Mouse (Mus musculus) hindbrain, postnatal 0 days (tissue): ENCODE results near the gene Foxj1. TPM values are rescaled to one million over a fixed set of nuclear protein-coding genes. Genes with fewer than 3 reads are reported as not detected.
A peak's percentile ranks its signal among the peaks of the same experiment; 100 is the strongest.

Experiments used
- ATAC-seq: fragments of 200-750 bp; cut with Nextera tagmentation; 2 replicates; pipeline ENCODE4 v1.8.0; 2017; ENCODE audit warnings: mild to moderate bottlenecking, moderate TSS enrichment, moderate library complexity
- DNase-seq: peaks from one replicate; pipeline ENCODE4 v3.0.0-alpha.2; 2015; ENCODE audit warnings: low spot score
- H3K27ac ChIP-seq: fragments of 300-500 bp; sonication (generic); 2 replicates; pipeline ENCODE4 v1.5.1; 2014; ENCODE audit warnings: mild to moderate bottlenecking
- H3K27me3 ChIP-seq: fragments of 300-500 bp; sonication (generic); 2 replicates; pipeline ENCODE4 v1.6.1; 2014; ENCODE audit warnings: low read length, mixed read lengths; ENCODE audit not compliant: insufficient read depth
- H3K36me3 ChIP-seq: fragments of 300-500 bp; sonication (generic); 2 replicates; pipeline ENCODE4 v1.6.1; 2014; ENCODE audit warnings: low read length, mixed read lengths; ENCODE audit not compliant: insufficient read depth
- H3K4me1 ChIP-seq: fragments of 300-500 bp; sonication (generic); 2 replicates; pipeline ENCODE4 v1.6.1; 2014; ENCODE audit warnings: antibody characterized with exemption, low read length, mixed read lengths; ENCODE audit not compliant: insufficient read depth
- H3K4me2 ChIP-seq: fragments of 300-500 bp; sonication (generic); 2 replicates; pipeline ENCODE4 v1.6.1; 2014; ENCODE audit warnings: low read depth, mild to moderate bottlenecking, low read length, moderate library complexity, mixed read lengths
- H3K4me3 ChIP-seq: fragments of 300-500 bp; sonication (generic); 2 replicates; pipeline ENCODE4 v1.5.1; 2014; ENCODE audit warnings: low read length
- H3K9ac ChIP-seq: fragments of 300-500 bp; sonication (generic); replicated peaks from 2 replicates; pipeline ENCODE4 v1.6.1; 2014; ENCODE audit warnings: mild to moderate bottlenecking, low read length, moderate library complexity, mixed read lengths
- H3K9me3 ChIP-seq: fragments of 300-500 bp; sonication (generic); 2 replicates; pipeline ENCODE4 v1.6.1; 2016; ENCODE audit warnings: low read length, mixed read lengths
- CTCF ChIP-seq: IDR thresholded peaks from 2 replicates; pipeline ENCODE4 v1.5.1; 2016; ENCODE audit warnings: antibody characterized with exemption, control low read depth, low read depth
- WGBS: fragments of 180-500 bp; shearing (Covaris S2); extraction: QIAGEN DNeasy Blood & Tissue Kit; methylation state at CpG from one replicate; pipeline ENCODE4 v1.1.7; 2014; 5-methylcytosine and 5-hydroxymethylcytosine counted together
- polyA plus RNA-seq: library from polyadenylated mRNA; unstranded; fragments of >200 nt; fragmentation: Nextera tagmentation; extraction: Ambion mirVana; gene quantifications from 2 replicates; pipeline ENCODE4 v1.2.1, GENCODE M21; 2015
- total RNA-seq: library from RNA; depleted of rRNA; stranded (reverse); fragments of >200 nt; gene quantifications from 2 replicates; pipeline ENCODE4 v1.2.3, GENCODE M21; 2014

The Foxj1 gene
- total and polyA plus RNA-seq, 2 experiments from 2014 or later = 15.5 to 40.0 TPM

GRCm38 (mm10) chr11:116294319-116294718 lies 40.9 kb downstream of the Foxj1 start:
- peak; percentile 86 for TF ChIP-seq CTCF
- peak; percentile 61; the same call in 1 of the 2 replicates for ATAC-seq

GRCm38 (mm10) chr11:116293538-116294137 lies 41.6 kb downstream of the Foxj1 start:
- no peaks in the 10 kb centered on the region for H3K4me1 ChIP-seq
- no peak overlapping the region for H3K4me3 ChIP-seq
- no peak for TF ChIP-seq CTCF
- DNase-seq (no peak), ATAC-seq (no peak)
- no peak overlapping the region for H3K4me2 ChIP-seq
- H3K27ac ChIP-seq = no peak overlapping the region
- no peaks in the 10 kb centered on the region for H3K27me3 ChIP-seq
- 80% methylated on average over 12 of the region's 12 CpGs for WGBS
- no peak overlapping the region for H3K9ac ChIP-seq
- H3K9me3 ChIP-seq = no peaks in the 10 kb centered on the region
- H3K36me3 ChIP-seq = peaks cover 54% of the 10 kb centered on the region

More at GRCm38 (mm10) chr11:116294319-116294718, 40.9 kb downstream of the Foxj1 start:
- no peaks in the 10 kb centered on the region for H3K27me3 ChIP-seq
- no peak overlapping the region for H3K27ac ChIP-seq
- no peaks in the 10 kb centered on the region for H3K4me1 ChIP-seq
- H3K4me2 ChIP-seq = no peak overlapping the region
- peaks cover 53% of the 10 kb centered on the region for H3K36me3 ChIP-seq
- 33% methylated on average over 5 of the region's 5 CpGs for WGBS
- no peak overlapping the region for H3K4me3 ChIP-seq
- peak; percentile 87 for DNase-seq
- no peaks in the 10 kb centered on the region for H3K9me3 ChIP-seq
- no peak overlapping the region for H3K9ac ChIP-seq

DNA sequence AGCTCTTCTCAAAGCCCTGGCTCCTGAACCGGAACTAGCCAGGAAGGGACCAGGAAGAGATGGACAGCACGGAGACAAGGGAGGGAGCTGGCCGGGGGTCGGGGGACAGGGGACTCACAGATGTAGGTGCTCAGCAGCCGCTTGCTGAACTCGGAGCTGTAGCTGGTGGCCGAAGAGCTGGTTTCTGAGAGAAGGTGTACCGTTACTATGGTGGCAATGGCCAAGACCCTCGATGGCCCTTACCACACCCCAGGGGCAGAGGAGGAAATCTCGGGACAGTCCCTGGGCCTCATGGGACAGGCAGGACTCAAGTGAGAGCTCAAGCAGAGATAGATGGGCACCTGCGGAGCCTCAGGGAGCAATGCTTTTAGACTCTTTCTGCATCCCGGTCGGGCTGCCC lies 42.8 kb downstream of the Foxj1 start:
- no peak overlapping the region for H3K27ac ChIP-seq
- no peak for TF ChIP-seq CTCF
- no peak overlapping the region for H3K4me3 ChIP-seq
- H3K36me3 ChIP-seq = peaks cover 66% of the 10 kb centered on the region
- H3K4me2 ChIP-seq = no peak overlapping the region
- ATAC-seq = no peak
- H3K27me3 ChIP-seq = no peaks in the 10 kb centered on the region
- WGBS = 92% methylated on average over 13 of the region's 13 CpGs
- DNase-seq = no peak
- H3K9me3 ChIP-seq = no peaks in the 10 kb centered on the region
- H3K4me1 ChIP-seq = no peaks in the 10 kb centered on the region
- H3K9ac ChIP-seq = no peak overlapping the region

GRCm38 (mm10) chr11:116290556-116290955 lies 44.6 kb downstream of the Foxj1 start:
- Histone ChIP-seq H3K27ac (no peak overlapping the region), H3K4me3 (no peak overlapping the region), H3K9ac (no peak overlapping the region), H3K9me3 (no peaks in the 10 kb centered on the region), H3K36me3 (peaks cover 66% of the 10 kb centered on the region), H3K4me2 (no peak overlapping the region), H3K27me3 (no peaks in the 10 kb centered on the region), H3K4me1 (no peaks in the 10 kb centered on the region)
- no peak for DNase-seq
- ATAC-seq = no peak
- 83% methylated on average over 8 of the region's 8 CpGs for WGBS
- TF ChIP-seq CTCF = no peak

GRCm38 (mm10) chr11:116287351-116287750 lies 47.8 kb downstream of the Foxj1 start:
- H3K4me2 ChIP-seq = no peak overlapping the region
- H3K9ac ChIP-seq = no peak overlapping the region
- H3K4me3 ChIP-seq = no peak overlapping the region
- 0 out of 2 replicates have a peak, but pooled peaks have one; percentile 7 for TF ChIP-seq CTCF
- no peaks in the 10 kb centered on the region; the same call in none of the 2 replicates for H3K4me1 ChIP-seq
- H3K27ac ChIP-seq = peak overlapping the region; percentile 20; the same call in 1 of the 2 replicates
- WGBS = 70% methylated on average over 5 of the region's 5 CpGs
- H3K9me3 ChIP-seq = no peaks in the 10 kb centered on the region
- ATAC-seq (no peak), DNase-seq (no peak)
- peaks cover 44% of the 10 kb centered on the region for H3K36me3 ChIP-seq
- peaks cover 11% of the 10 kb centered on the region for H3K27me3 ChIP-seq

DNA sequence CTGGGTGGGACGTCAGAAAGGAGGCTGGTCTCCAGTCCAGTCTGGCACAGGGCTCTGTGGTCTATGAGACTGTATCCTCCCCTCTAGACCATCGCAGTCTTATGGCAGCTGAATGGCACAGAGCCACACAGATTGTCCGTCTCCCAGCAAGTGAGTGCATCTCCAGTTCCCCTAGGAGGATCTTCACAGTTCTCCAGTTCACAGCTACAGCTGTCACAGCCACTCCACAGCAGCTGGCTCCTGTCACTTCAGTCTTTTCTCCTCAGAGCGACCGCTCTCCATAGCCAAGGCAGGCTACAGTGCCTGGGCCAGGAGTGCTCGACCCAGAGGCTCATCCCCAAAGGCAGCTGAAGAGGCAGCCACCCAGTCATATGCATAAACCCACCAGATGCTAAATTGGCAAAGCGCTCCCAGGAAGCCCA lies 49.4 kb downstream of the Foxj1 start:
- no peak overlapping the region for H3K9ac ChIP-seq
- no peak overlapping the region for H3K27ac ChIP-seq
- H3K4me3 ChIP-seq = no peak overlapping the region
- ATAC-seq = peak; percentile 60
- no peaks in the 10 kb centered on the region for H3K9me3 ChIP-seq
- H3K27me3 ChIP-seq = peaks cover 25% of the 10 kb centered on the region
- peaks cover 32% of the 10 kb centered on the region for H3K36me3 ChIP-seq
- TF ChIP-seq CTCF = no peak
- H3K4me2 ChIP-seq = no peak overlapping the region
- peaks cover 8% of the 10 kb centered on the region for H3K4me1 ChIP-seq
- 38% methylated on average over 7 of the region's 7 CpGs for WGBS
- DNase-seq = peak; percentile 65

DNA sequence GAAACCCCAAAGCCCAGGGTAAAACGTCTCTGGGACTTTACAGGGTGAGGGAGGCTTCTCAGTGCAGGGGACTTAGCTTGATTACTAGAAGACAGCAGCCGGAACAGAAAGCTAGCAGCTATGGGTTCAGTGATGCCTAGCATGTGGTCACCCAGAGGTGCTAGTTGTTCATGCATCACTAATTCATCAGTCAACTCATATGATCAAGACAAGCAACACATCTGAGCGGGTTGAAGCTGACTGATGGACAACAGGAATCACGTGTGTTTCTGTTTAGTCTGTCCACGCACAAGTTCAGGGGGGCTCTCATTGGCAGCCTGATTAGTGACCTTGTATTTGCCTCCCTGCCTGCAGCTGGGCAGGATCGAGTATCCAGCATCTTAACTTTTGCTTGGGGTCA lies 51.2 kb downstream of the Foxj1 start:
- 64% methylated on average over 6 of the region's 6 CpGs for WGBS
- peaks cover 16% of the 10 kb centered on the region for H3K36me3 ChIP-seq

More for the DNA sequence above, 51.2 kb downstream of the Foxj1 start:
- no peak overlapping the region for H3K27ac ChIP-seq
- no peak overlapping the region for H3K9ac ChIP-seq
- H3K9me3 ChIP-seq = no peaks in the 10 kb centered on the region
- no peak for ATAC-seq
- peaks cover 31% of the 10 kb centered on the region for H3K27me3 ChIP-seq
- TF ChIP-seq CTCF = no peak
- no peak overlapping the region for H3K4me3 ChIP-seq
- H3K4me1 ChIP-seq = peaks cover 8% of the 10 kb centered on the region
- H3K4me2 ChIP-seq = no peak overlapping the region
- no peak for DNase-seq
